ENCODE assay signal across 8 mouse cellular contexts in the genomic region with DNA sequence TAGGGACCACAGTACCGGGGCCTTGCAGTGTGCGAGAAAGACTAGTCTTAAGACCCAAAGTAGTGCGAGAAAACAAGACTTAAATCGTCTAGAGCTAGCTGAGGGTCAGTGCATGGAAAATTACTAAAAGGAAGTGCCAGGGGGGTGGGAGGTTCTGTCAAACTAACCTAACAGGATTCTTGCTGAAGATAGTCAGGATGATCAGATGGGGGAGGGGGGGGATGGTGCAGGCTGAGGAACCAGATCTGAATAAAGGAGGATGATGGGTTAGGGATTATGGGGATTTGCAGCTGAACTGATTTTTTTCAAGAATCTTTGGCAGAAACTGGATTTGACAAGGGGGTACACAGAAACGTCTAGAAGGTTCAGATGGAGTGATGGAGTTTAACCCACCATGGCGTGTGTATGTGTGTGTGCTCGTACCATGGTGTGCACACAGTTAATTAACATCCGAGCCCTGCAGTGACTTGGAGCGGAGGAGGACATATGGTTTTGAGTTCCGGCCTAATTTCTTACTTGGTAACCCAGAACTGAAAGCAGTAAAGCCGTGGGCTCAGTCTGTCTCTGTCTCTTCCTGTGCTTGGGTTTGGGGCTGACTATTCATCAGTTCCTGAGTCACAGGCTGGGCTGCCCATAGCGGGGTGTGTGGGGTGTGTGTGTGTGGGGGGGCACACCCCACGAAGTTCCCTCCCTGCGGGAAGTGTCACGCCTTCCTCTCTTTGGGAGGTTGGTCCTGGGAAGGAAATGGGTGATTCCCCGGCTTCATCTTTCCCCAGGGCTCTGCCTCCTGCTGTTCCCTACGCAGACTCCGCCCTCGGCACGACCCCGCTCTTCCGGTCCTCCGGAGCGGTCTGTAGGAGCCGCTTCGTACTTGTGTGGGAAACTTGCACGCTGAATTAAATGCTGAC. TPM values are rescaled to one million over a fixed set of nuclear protein-coding genes. Genes with fewer than 3 reads are reported as not detected.
DNase-seq lines count a peak whose midpoint lies in the region; ATAC-seq and TF ChIP-seq lines count a peak whose summit lies in the region.

No protein-coding gene starts in this region.

- H3K9ac ChIP-seq in embryonic facial prominence, embryonic 13.5 days: peak overlapping the region; percentile 68
- peak overlapping the region; percentile 79 for H3K9ac ChIP-seq in heart, embryonic 11.5 days (ENCODE audit: low read depth, low read length)
- peak overlapping the region; percentile 63 for H3K9ac ChIP-seq in liver, postnatal 0 days (replicated peaks)
- H3K9ac ChIP-seq in neural tube, embryonic 11.5 days (ENCODE audit: low read length): peak overlapping the region; percentile 52

- H3K36me3 ChIP-seq in C2C12 (ENCODE audit: control insufficient read depth, insufficient read depth): peaks cover 12% of the 10 kb centered on the region
- no peaks in the 10 kb centered on the region for H3K36me3 ChIP-seq in embryonic facial prominence, embryonic 13.5 days
- no peaks in the 10 kb centered on the region for H3K36me3 ChIP-seq in heart, embryonic 11.5 days (ENCODE audit: control insufficient read depth, insufficient read depth, low read length)
- H3K36me3 ChIP-seq in liver, postnatal 0 days (replicated peaks; ENCODE audit: insufficient read depth, low read length): no peaks in the 10 kb centered on the region
- no peaks in the 10 kb centered on the region for H3K36me3 ChIP-seq in neural tube, embryonic 11.5 days (ENCODE audit: control insufficient read depth, insufficient read depth, low read length)
- H3K36me3 ChIP-seq in thymus, adult 2 months (ENCODE audit: control insufficient read depth, insufficient read depth, low read length): no peaks in the 10 kb centered on the region

- H3K4me1 ChIP-seq in embryonic facial prominence, embryonic 13.5 days: peaks cover 46% of the 10 kb centered on the region
- H3K4me1 ChIP-seq in heart, embryonic 11.5 days (ENCODE audit: control insufficient read depth, insufficient read depth, low read length): peaks cover 4% of the 10 kb centered on the region; the same call in 1 of the 2 replicates
- H3K4me1 ChIP-seq in liver, postnatal 0 days (ENCODE audit: insufficient read depth): peaks cover 33% of the 10 kb centered on the region
- peaks cover 3% of the 10 kb centered on the region; the same call in 1 of the 2 replicates for H3K4me1 ChIP-seq in neural tube, embryonic 11.5 days (ENCODE audit: control insufficient read depth, insufficient read depth, low read length)
- peaks cover 30% of the 10 kb centered on the region for H3K4me1 ChIP-seq in thymus, adult 2 months (replicated peaks; ENCODE audit: control insufficient read depth, insufficient read depth, low read length)

- TF ChIP-seq EP300 in liver, postnatal 0 days (IDR thresholded peaks at IDR 0.05; ENCODE audit: low read depth): no peak

- H3K9me3 ChIP-seq in embryonic facial prominence, embryonic 13.5 days: no peaks in the 10 kb centered on the region
- no peaks in the 10 kb centered on the region for H3K9me3 ChIP-seq in heart, embryonic 11.5 days (replicated peaks; ENCODE audit: control insufficient read depth, low read length)
- no peaks in the 10 kb centered on the region for H3K9me3 ChIP-seq in liver, postnatal 0 days (ENCODE audit: low read length)
- H3K9me3 ChIP-seq in neural tube, embryonic 11.5 days (ENCODE audit: control insufficient read depth, low read length): no peaks in the 10 kb centered on the region; the same call in 1 of the 2 replicates

- no peaks in the 10 kb centered on the region for H3K27me3 ChIP-seq in C2C12 (ENCODE audit: control insufficient read depth, insufficient read depth, insufficient read length)
- H3K27me3 ChIP-seq in embryonic facial prominence, embryonic 13.5 days: no peaks in the 10 kb centered on the region
- no peaks in the 10 kb centered on the region for H3K27me3 ChIP-seq in heart, embryonic 11.5 days (ENCODE audit: control insufficient read depth, insufficient read depth, low read length)
- H3K27me3 ChIP-seq in liver, postnatal 0 days (ENCODE audit: insufficient read depth, low read length): no peaks in the 10 kb centered on the region
- H3K27me3 ChIP-seq in neural tube, embryonic 11.5 days (ENCODE audit: control insufficient read depth, insufficient read depth, low read length): no peaks in the 10 kb centered on the region
- no peaks in the 10 kb centered on the region for H3K27me3 ChIP-seq in thymus, adult 2 months (ENCODE audit: control insufficient read depth, insufficient read depth, low read length)

- peak; percentile 87 for DNase-seq in ZHBTc4 (ENCODE audit: low read depth, low spot score)
- DNase-seq in kidney, adult 9 months: peak; percentile 69
- peak; percentile 59 for DNase-seq in liver, postnatal 0 days
- peak; percentile 82 for DNase-seq in neural tube, embryonic 11.5 days (ENCODE audit: low spot score)
- peak; percentile 63 for DNase-seq in thymus, adult 2 months

- peak overlapping the region; percentile 19 for H3K4me3 ChIP-seq in C2C12 (ENCODE audit: insufficient read depth, poor library complexity, severe bottlenecking)
- H3K4me3 ChIP-seq in embryonic facial prominence, embryonic 13.5 days: peak overlapping the region; percentile 43
- H3K4me3 ChIP-seq in heart, embryonic 11.5 days (ENCODE audit: low read depth, low read length): peak overlapping the region; percentile 47
- H3K4me3 ChIP-seq in liver, postnatal 0 days (ENCODE audit: low read depth, low read length): peak overlapping the region; percentile 50
- peak overlapping the region; percentile 43 for H3K4me3 ChIP-seq in neural tube, embryonic 11.5 days (ENCODE audit: low read depth, low read length)
- H3K4me3 ChIP-seq in thymus, adult 2 months (ENCODE audit: control insufficient read depth, insufficient read depth, low read length): peak overlapping the region; percentile 71

- peaks cover 62% of the 10 kb centered on the region for H3K79me2 ChIP-seq in C2C12 (ENCODE audit: control insufficient read depth, insufficient read depth)

- peak; percentile 81 for ATAC-seq in embryonic facial prominence, embryonic 13.5 days (ENCODE audit: insufficient number of reproducible peaks, insufficient read depth, low FRiP score, low TSS enrichment, low read depth)
- ATAC-seq in heart, embryonic 11.5 days (replicated peaks; ENCODE audit: insufficient number of reproducible peaks, low FRiP score, low TSS enrichment): peak; percentile 60; the same call in 1 of the 2 replicates
- peak; percentile 75 for ATAC-seq in liver, postnatal 0 days
- peak; percentile 86 for ATAC-seq in neural tube, embryonic 11.5 days (ENCODE audit: insufficient read depth, low FRiP score, low TSS enrichment)

- peak overlapping the region; percentile 63 for H3ac ChIP-seq in C2C12 (ENCODE audit: control insufficient read depth, insufficient read length, low read depth)

- no peak for TF ChIP-seq CTCF in C2C12 (IDR thresholded peaks at IDR 0.05; ENCODE audit: control insufficient read depth, insufficient read depth, insufficient read length)
- TF ChIP-seq CTCF in liver, postnatal 0 days (IDR thresholded peaks at IDR 0.05; ENCODE audit: low read depth): no peak
- TF ChIP-seq CTCF in thymus, adult 2 months (IDR thresholded peaks at IDR 0.05; ENCODE audit: borderline replicate concordance, control insufficient read depth, extremely low read depth, insufficient read depth, low read length, poor library complexity): no peak

- H3K79me3 ChIP-seq in C2C12 (ENCODE audit: low read depth): peaks cover 31% of the 10 kb centered on the region

- TF ChIP-seq POLR2A in thymus, adult 2 months (IDR thresholded peaks at IDR 0.05; ENCODE audit: control insufficient read depth, extremely low read depth, insufficient read depth, low read length, poor library complexity): peak; percentile 48; the same call in 1 of the 2 replicates

- WGBS in embryonic facial prominence, embryonic 13.5 days: 7% methylated on average over 27 of the region's 27 CpGs
- 18% methylated on average over 27 of the region's 27 CpGs for WGBS in heart, embryonic 11.5 days (ENCODE audit: insufficient replicate concordance)
- 14% methylated on average over 27 of the region's 27 CpGs for WGBS in liver, postnatal 0 days (ENCODE audit: insufficient replicate concordance)
- 20% methylated on average over 27 of the region's 27 CpGs for WGBS in neural tube, embryonic 11.5 days
- 11% methylated on average over 27 of the region's 27 CpGs for WGBS in thymus, adult 2 months

- H3K27ac ChIP-seq in embryonic facial prominence, embryonic 13.5 days: peak overlapping the region; percentile 95
- H3K27ac ChIP-seq in heart, embryonic 11.5 days (ENCODE audit: low read depth, low read length): peak overlapping the region; percentile 71
- H3K27ac ChIP-seq in liver, postnatal 0 days (ENCODE audit: low read depth): peak overlapping the region; percentile 76
- peak overlapping the region; percentile 47 for H3K27ac ChIP-seq in neural tube, embryonic 11.5 days (ENCODE audit: low read depth, low read length)
- H3K27ac ChIP-seq in thymus, adult 2 months (ENCODE audit: control insufficient read depth, insufficient read depth, low read length): peak overlapping the region; percentile 52

- H3K4me2 ChIP-seq in embryonic facial prominence, embryonic 13.5 days: peak overlapping the region; percentile 66
- H3K4me2 ChIP-seq in heart, embryonic 11.5 days: peak overlapping the region; percentile 85
- H3K4me2 ChIP-seq in liver, postnatal 0 days (ENCODE audit: low read depth, low read length): peak overlapping the region; percentile 90
- H3K4me2 ChIP-seq in neural tube, embryonic 11.5 days (ENCODE audit: low read depth): peak overlapping the region; percentile 62

RNA-seq across cellular contexts. Expression of a gene that starts 8.2 kb away (rescaled TPM):
- polyA plus RNA-seq in C2C12 (2012; fragmentation: generic; extraction: Trizol): 487 TPM
- 58.2 and 64.3 TPM in 2 replicates for polyA plus RNA-seq in embryonic facial prominence, embryonic 13.5 days (2015; fragmentation: Nextera tagmentation; extraction: Ambion mirVana)
- polyA plus RNA-seq in heart, embryonic 11.5 days (2014; fragmentation: Nextera tagmentation; extraction: Ambion mirVana): 22.7 and 25.9 TPM in 2 replicates
- polyA plus RNA-seq in liver, postnatal 0 days (2015; fragmentation: Nextera tagmentation; extraction: Ambion mirVana): 20.0 and 22.8 TPM in 2 replicates
- 10.1 and 10.2 TPM in 2 replicates for polyA plus RNA-seq in neural tube, embryonic 11.5 days (2014; fragmentation: Nextera tagmentation; extraction: Ambion mirVana)
- 49.1 and 50.6 TPM in 2 replicates for polyA plus RNA-seq in thymus, adult 2 months (2012; rRNA removed)

RNA-seq across cellular contexts. Expression of a gene that starts 30.9 kb away (rescaled TPM):
- polyA plus RNA-seq in C2C12 (2012; fragmentation: generic; extraction: Trizol): 0.26 TPM
- polyA plus RNA-seq in embryonic facial prominence, embryonic 13.5 days (2015; fragmentation: Nextera tagmentation; extraction: Ambion mirVana): 0.31 TPM in 1 of 2 replicates, not detected in the other
- polyA plus RNA-seq in heart, embryonic 11.5 days (2014; fragmentation: Nextera tagmentation; extraction: Ambion mirVana): not detected in 2 replicates
- not detected in 2 replicates for polyA plus RNA-seq in liver, postnatal 0 days (2015; fragmentation: Nextera tagmentation; extraction: Ambion mirVana)
- not detected in 2 replicates for polyA plus RNA-seq in neural tube, embryonic 11.5 days (2014; fragmentation: Nextera tagmentation; extraction: Ambion mirVana)
- 4.5 and 6.5 TPM in 2 replicates for polyA plus RNA-seq in thymus, adult 2 months (2012; rRNA removed)

RNA-seq across cellular contexts. Expression of a gene that starts 45.8 kb away (rescaled TPM):
- polyA plus RNA-seq in C2C12 (2012; fragmentation: generic; extraction: Trizol): 5.1 TPM
- 16.1 and 17.5 TPM in 2 replicates for polyA plus RNA-seq in embryonic facial prominence, embryonic 13.5 days (2015; fragmentation: Nextera tagmentation; extraction: Ambion mirVana)
- polyA plus RNA-seq in heart, embryonic 11.5 days (2014; fragmentation: Nextera tagmentation; extraction: Ambion mirVana): 10.5 and 12.1 TPM in 2 replicates
- 4.0 and 5.2 TPM in 2 replicates for polyA plus RNA-seq in liver, postnatal 0 days (2015; fragmentation: Nextera tagmentation; extraction: Ambion mirVana)
- polyA plus RNA-seq in neural tube, embryonic 11.5 days (2014; fragmentation: Nextera tagmentation; extraction: Ambion mirVana): 16.5 and 17.0 TPM in 2 replicates
- 22.9 and 23.4 TPM in 2 replicates for polyA plus RNA-seq in thymus, adult 2 months (2012; rRNA removed)

RNA-seq across cellular contexts. Expression of a gene that starts 45.9 kb away (rescaled TPM):
- 20.8 TPM for polyA plus RNA-seq in C2C12 (2012; fragmentation: generic; extraction: Trizol)
- polyA plus RNA-seq in embryonic facial prominence, embryonic 13.5 days (2015; fragmentation: Nextera tagmentation; extraction: Ambion mirVana): 12.6 and 14.1 TPM in 2 replicates
- polyA plus RNA-seq in heart, embryonic 11.5 days (2014; fragmentation: Nextera tagmentation; extraction: Ambion mirVana): 13.9 and 16.2 TPM in 2 replicates
- polyA plus RNA-seq in liver, postnatal 0 days (2015; fragmentation: Nextera tagmentation; extraction: Ambion mirVana): 90.4 and 109 TPM in 2 replicates
- 7.1 and 7.7 TPM in 2 replicates for polyA plus RNA-seq in neural tube, embryonic 11.5 days (2014; fragmentation: Nextera tagmentation; extraction: Ambion mirVana)
- 16.5 and 17.1 TPM in 2 replicates for polyA plus RNA-seq in thymus, adult 2 months (2012; rRNA removed)

Comparison
In these comparisons a context has a peak if more than half of its experiments do, and no peak if none do; other contexts are left out.
1. Peak in every context shown above with its lines: DNase-seq, ATAC-seq, H3K4me3 ChIP-seq and H3K27ac ChIP-seq.
2. H3K4me3 ChIP-seq: peak in every context shown above with its lines; median percentile 71 in thymus, adult 2 months; 50 in liver, postnatal 0 days; 47 in heart, embryonic 11.5 days; 43 in embryonic facial prominence, embryonic 13.5 days; 43 in neural tube, embryonic 11.5 days; 19 in C2C12.